Mouse (Mus musculus) heart, adult 2 months (tissue): Measurements from ENCODE around the gene Lhx4.

Source experiments
- EP300 ChIP-seq: fragments of 200-500 bp; IDR thresholded peaks from 2 replicates; pipeline ENCODE4 v1.6.1; 2011; ENCODE audit warnings: low read depth, low read length, control low read depth; ENCODE audit not compliant: insufficient read depth
- POLR2A ChIP-seq: fragments of 200-500 bp; IDR thresholded peaks from 2 replicates; pipeline ENCODE4 v1.6.1; 2011; ENCODE audit warnings: mild to moderate bottlenecking, low read depth, low read length, control low read depth; ENCODE audit not compliant: insufficient read depth

GRCm38 (mm10) chr1:155703191-155703680, 48.2 kb downstream of the Lhx4 start:
- no peak for TF ChIP-seq POLR2A
- TF ChIP-seq EP300: no peak
